Mouse (Mus musculus): ENCODE data around the gene Tnpo2.

Tnpo2 gene

GRCm38 (mm10) chr8:85027516-85027855, 9.2 kb upstream of the Tnpo2 start:
- no peak for DNase-seq (ENCODE audit: low spot score in 2 of 2)

- no peak for DNase-seq (ENCODE audit: low spot score in 2 of 2)
These were observed 8.8 kb upstream of the Tnpo2 start for GRCm38 (mm10) chr8:85027922-85028321.

GRCm38 (mm10) chr8:85029271-85029670, 7.4 kb upstream of the Tnpo2 start:
- DNase-seq (ENCODE audit: low spot score in 2 of 2): no peak

GRCm38 (mm10) chr8:85032622-85033311, 3.9 kb upstream of the Tnpo2 start:
- no peak for DNase-seq (ENCODE audit: low spot score in 2 of 2)

GRCm38 (mm10) chr8:85033867-85034266, 2.8 kb upstream of the Tnpo2 start:
- DNase-seq (ENCODE audit: low spot score in 2 of 2): no peak

GRCm38 (mm10) chr8:85034764-85035163, 2.0 kb upstream of the Tnpo2 start:
- peak; percentile 66 to 71 for DNase-seq (ENCODE audit: low spot score in 2 of 2)

GRCm38 (mm10) chr8:85035165-85035727, 1.5 kb upstream of the Tnpo2 start:
- DNase-seq (ENCODE audit: low spot score in 2 of 2): no peak

- peak in 1 of 2 experiments; percentile 23 for DNase-seq (ENCODE audit: low spot score in 2 of 2)
These were observed 896 bp upstream of the Tnpo2 start for GRCm38 (mm10) chr8:85035728-85036310.

GRCm38 (mm10) chr8:85036381-85036717, 366 bp upstream of the Tnpo2 start:
- no peak for DNase-seq (ENCODE audit: low spot score in 2 of 2)

- no peak for DNase-seq (ENCODE audit: low spot score in 2 of 2)
These were observed 608 bp downstream of the Tnpo2 start for GRCm38 (mm10) chr8:85037366-85037680.

GRCm38 (mm10) chr8:85037681-85038531, 1.2 kb downstream of the Tnpo2 start:
- peak; percentile 67 to 70 for DNase-seq (ENCODE audit: low spot score in 2 of 2)

GRCm38 (mm10) chr8:85043619-85044018, 6.9 kb downstream of the Tnpo2 start:
- no peak for DNase-seq (ENCODE audit: low spot score in 2 of 2)

- no peak for DNase-seq (ENCODE audit: low spot score in 2 of 2)
These were observed 20.7 kb downstream of the Tnpo2 start for GRCm38 (mm10) chr8:85057367-85057766.

- DNase-seq (ENCODE audit: low spot score in 2 of 2): peak; percentile 89 to 96
These were observed 23.3 kb downstream of the Tnpo2 start, which contains the start of gene Fbxw9 for GRCm38 (mm10) chr8:85059879-85060616. TSS of gene Fbxw9 (plus strand) at chr8:85060055.

- DNase-seq (ENCODE audit: low spot score in 2 of 2): no peak
These were observed 25.9 kb downstream of the Tnpo2 start for GRCm38 (mm10) chr8:85062603-85063002.

GRCm38 (mm10) chr8:85065213-85065612, 28.5 kb downstream of the Tnpo2 start:
- no peak for DNase-seq (ENCODE audit: low spot score in 2 of 2)

- DNase-seq (ENCODE audit: low spot score in 2 of 2): no peak
These were observed 30.4 kb downstream of the Tnpo2 start for GRCm38 (mm10) chr8:85067155-85067554.

- no peak for DNase-seq (ENCODE audit: low spot score in 2 of 2)
These were observed 31.3 kb downstream of the Tnpo2 start, which contains the start of gene Gm5741 for GRCm38 (mm10) chr8:85067982-85068381. TSS of gene Gm5741 (minus strand) at chr8:85067982.

GRCm38 (mm10) chr8:85071041-85071440, 34.3 kb downstream of the Tnpo2 start:
- DNase-seq (ENCODE audit: low spot score in 2 of 2): no peak

GRCm38 (mm10) chr8:85071514-85072281, 35.0 kb downstream of the Tnpo2 start, which contains the start of gene Dhps:
TSS of gene Dhps (plus strand) at chr8:85071757.
- peak; percentile 91 to 94 for DNase-seq (ENCODE audit: low spot score in 2 of 2)

GRCm38 (mm10) chr8:85072364-85072929, 35.7 kb downstream of the Tnpo2 start:
- DNase-seq (ENCODE audit: low spot score in 2 of 2): no peak
